Mouse (Mus musculus): Measurements from ENCODE around the gene Fitm1. TPM values are rescaled to one million over a fixed set of nuclear protein-coding genes. Genes with fewer than 3 reads are reported as not detected.
A peak's percentile ranks its signal among the peaks of the same experiment; 100 is the strongest.

Gene Fitm1
- polyA plus RNA-seq, 1 experiment from 2014 or later = 79.4 TPM

DNA sequence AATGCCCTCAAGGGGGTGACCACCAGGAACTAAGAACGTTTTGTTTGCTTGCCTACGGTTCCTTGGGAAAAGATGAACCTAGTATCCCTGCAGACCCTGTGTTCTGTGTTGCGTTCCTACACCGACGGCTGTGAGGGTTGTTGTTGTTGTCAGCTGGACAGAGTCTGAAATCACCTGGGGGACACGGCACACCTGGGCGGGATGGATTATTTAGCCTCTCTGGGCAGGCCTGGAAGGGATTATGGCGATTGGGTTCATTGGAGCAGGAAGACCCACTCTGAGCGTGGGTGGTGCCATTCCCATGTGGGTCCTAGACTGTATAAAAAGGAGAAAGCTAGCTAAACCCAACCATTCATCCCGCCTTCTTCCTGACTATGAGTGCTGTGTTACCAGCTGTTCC lies 13.6 kb upstream of the Fitm1 start:
- ATAC-seq (replicated peaks; ENCODE audit: extremely low read depth, insufficient read depth, low FRiP score) = no peak
- H3K4me3 ChIP-seq (ENCODE audit: low read length) = no peak overlapping the region
- no peak overlapping the region for H3K9ac ChIP-seq (ENCODE audit: low read length)
- no peaks in the 10 kb centered on the region for H3K27me3 ChIP-seq (ENCODE audit: control insufficient read depth, insufficient read depth, low read length)
- WGBS = 84% methylated on average over 10 of the region's 10 CpGs
- peaks cover 10% of the 10 kb centered on the region for H3K4me1 ChIP-seq (ENCODE audit: control insufficient read depth, insufficient read depth, low read length)
- H3K36me3 ChIP-seq (ENCODE audit: control insufficient read depth, insufficient read depth) = peaks cover 35% of the 10 kb centered on the region
- peak overlapping the region; percentile 85; the same call in 1 of the 2 replicates for H3K4me2 ChIP-seq (ENCODE audit: low read depth, low read length)
- no peak overlapping the region for H3K27ac ChIP-seq (ENCODE audit: low read length)
- no peaks in the 10 kb centered on the region for H3K9me3 ChIP-seq (replicated peaks; ENCODE audit: control insufficient read depth, low read length)

DNA sequence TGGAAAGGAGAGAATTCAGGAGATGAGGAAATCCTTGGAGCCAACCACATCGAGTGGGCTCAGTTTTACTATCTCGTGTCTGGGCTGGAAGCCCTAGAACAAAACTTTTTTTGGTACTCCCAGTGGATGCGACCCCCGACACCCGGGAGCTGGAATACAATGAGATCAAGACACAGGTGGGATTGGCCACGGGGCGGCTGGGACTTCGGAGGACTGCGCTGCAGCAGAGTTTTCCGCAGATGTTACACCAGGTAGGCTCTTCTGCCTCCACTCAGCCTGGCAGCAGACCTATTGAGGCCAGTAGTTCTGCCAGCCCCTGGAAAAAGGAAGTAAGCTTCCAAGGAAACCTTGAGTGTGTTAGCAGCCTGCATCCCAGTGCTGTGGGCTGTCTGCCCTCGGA lies 12.2 kb upstream of the Fitm1 start:
- Histone ChIP-seq H3K4me3 (ENCODE audit: low read length) (no peak overlapping the region), H3K36me3 (ENCODE audit: control insufficient read depth, insufficient read depth) (peaks cover 49% of the 10 kb centered on the region), H3K4me1 (ENCODE audit: control insufficient read depth, insufficient read depth, low read length) (peaks cover 10% of the 10 kb centered on the region), H3K27ac (ENCODE audit: low read length) (no peak overlapping the region), H3K27me3 (ENCODE audit: control insufficient read depth, insufficient read depth, low read length) (no peaks in the 10 kb centered on the region), H3K9me3 (replicated peaks; ENCODE audit: control insufficient read depth, low read length) (no peaks in the 10 kb centered on the region), H3K4me2 (ENCODE audit: low read depth, low read length) (no peak overlapping the region), H3K9ac (ENCODE audit: low read length) (no peak overlapping the region)
- no peak for ATAC-seq (replicated peaks; ENCODE audit: extremely low read depth, insufficient read depth, low FRiP score)
- 88% methylated on average over 11 of the region's 11 CpGs for WGBS

DNA sequence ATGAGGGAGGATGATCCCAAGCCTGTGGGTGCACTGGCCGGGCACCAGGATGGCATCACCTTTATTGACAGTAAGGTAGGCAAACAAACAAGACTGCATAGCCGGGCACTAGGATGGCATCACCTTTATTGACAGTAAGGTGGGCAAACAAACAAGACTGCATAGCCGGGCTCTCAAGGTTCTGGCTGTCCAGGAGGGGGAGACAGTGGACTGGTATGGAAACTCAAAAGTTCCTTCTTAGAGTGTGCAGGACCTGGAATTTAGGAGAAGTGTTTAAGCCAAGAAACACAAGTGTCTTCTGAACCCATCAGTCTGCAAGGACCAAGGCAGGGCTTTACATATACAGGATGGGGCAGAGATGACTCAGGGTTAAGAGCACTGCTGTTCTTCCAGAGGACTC lies 9.7 kb upstream of the Fitm1 start:
- WGBS = 80% methylated on average over 3 of the region's 3 CpGs

DNA sequence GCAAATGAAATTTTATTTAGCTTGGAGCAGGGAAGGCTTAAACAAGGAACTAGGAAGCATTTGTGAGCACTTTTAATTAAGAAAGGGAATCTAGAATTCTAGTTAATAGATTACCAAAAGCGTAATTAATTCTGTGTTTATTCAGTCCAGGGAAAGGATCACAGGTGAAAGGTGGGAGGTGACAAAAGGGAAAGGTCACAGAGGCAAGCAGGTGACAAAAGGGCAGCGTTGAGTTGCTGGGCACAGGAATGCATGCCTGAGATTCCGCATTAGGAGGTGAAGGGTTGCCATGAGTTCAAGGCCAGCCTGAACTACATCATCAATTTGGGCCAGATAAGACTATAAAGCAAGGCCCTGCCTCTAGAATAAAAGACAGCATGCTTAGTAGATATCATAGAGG lies 7.9 kb upstream of the Fitm1 start:
- Histone ChIP-seq H3K27ac (ENCODE audit: low read length) (no peak overlapping the region), H3K4me2 (ENCODE audit: low read depth, low read length) (no peak overlapping the region), H3K27me3 (ENCODE audit: control insufficient read depth, insufficient read depth, low read length) (no peaks in the 10 kb centered on the region), H3K9me3 (replicated peaks; ENCODE audit: control insufficient read depth, low read length) (no peaks in the 10 kb centered on the region), H3K4me3 (ENCODE audit: low read length) (no peak overlapping the region), H3K36me3 (ENCODE audit: control insufficient read depth, insufficient read depth) (peaks cover 53% of the 10 kb centered on the region), H3K9ac (ENCODE audit: low read length) (no peak overlapping the region), H3K4me1 (ENCODE audit: control insufficient read depth, insufficient read depth, low read length) (no peaks in the 10 kb centered on the region)
- ATAC-seq (replicated peaks; ENCODE audit: extremely low read depth, insufficient read depth, low FRiP score) = no peak
- WGBS = 82% methylated on average over 3 of the region's 3 CpGs

More for the DNA sequence above, 9.7 kb upstream of the Fitm1 start:
- no peaks in the 10 kb centered on the region for H3K27me3 ChIP-seq (ENCODE audit: control insufficient read depth, insufficient read depth, low read length)
- no peak overlapping the region for H3K27ac ChIP-seq (ENCODE audit: low read length)
- no peak overlapping the region for H3K4me3 ChIP-seq (ENCODE audit: low read length)
- H3K4me2 ChIP-seq (ENCODE audit: low read depth, low read length) = no peak overlapping the region
- no peak for ATAC-seq (replicated peaks; ENCODE audit: extremely low read depth, insufficient read depth, low FRiP score)
- no peaks in the 10 kb centered on the region for H3K9me3 ChIP-seq (replicated peaks; ENCODE audit: control insufficient read depth, low read length)
- peaks cover 8% of the 10 kb centered on the region for H3K4me1 ChIP-seq (ENCODE audit: control insufficient read depth, insufficient read depth, low read length)
- H3K9ac ChIP-seq (ENCODE audit: low read length) = no peak overlapping the region
- H3K36me3 ChIP-seq (ENCODE audit: control insufficient read depth, insufficient read depth) = peaks cover 53% of the 10 kb centered on the region

DNA sequence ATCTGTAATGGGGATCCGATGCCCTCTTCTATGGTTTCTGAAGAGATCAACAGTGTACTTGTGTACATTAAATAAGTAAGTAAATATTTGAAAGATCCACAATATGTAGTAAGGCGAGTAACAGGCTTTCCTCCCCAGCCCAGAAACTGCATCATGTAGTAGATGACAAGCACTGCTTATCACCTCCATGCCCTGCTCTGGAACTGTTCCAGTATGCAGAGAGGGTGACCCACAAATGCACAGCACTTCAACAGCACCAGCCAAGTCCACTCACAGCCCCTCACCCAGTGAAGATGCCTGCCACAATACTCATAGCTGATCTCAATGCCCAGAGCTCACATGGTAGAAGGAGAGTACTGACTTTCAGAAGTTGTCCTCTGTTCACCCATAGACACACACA lies 4.8 kb upstream of the Fitm1 start:
- peaks cover 7% of the 10 kb centered on the region; the same call in 1 of the 2 replicates for H3K4me1 ChIP-seq (ENCODE audit: control insufficient read depth, insufficient read depth, low read length)
- no peak for ATAC-seq (replicated peaks; ENCODE audit: extremely low read depth, insufficient read depth, low FRiP score)
- H3K9me3 ChIP-seq (replicated peaks; ENCODE audit: control insufficient read depth, low read length) = no peaks in the 10 kb centered on the region
- H3K36me3 ChIP-seq (ENCODE audit: control insufficient read depth, insufficient read depth) = peaks cover 30% of the 10 kb centered on the region
- peak overlapping the region; percentile 37; the same call in 1 of the 2 replicates for H3K27ac ChIP-seq (ENCODE audit: low read length)
- H3K4me3 ChIP-seq (ENCODE audit: low read length) = no peak overlapping the region
- no peak overlapping the region for H3K4me2 ChIP-seq (ENCODE audit: low read depth, low read length)
- no peak overlapping the region for H3K9ac ChIP-seq (ENCODE audit: low read length)
- H3K27me3 ChIP-seq (ENCODE audit: control insufficient read depth, insufficient read depth, low read length) = no peaks in the 10 kb centered on the region
- WGBS = 68% methylated on average over 2 of the region's 2 CpGs

DNA sequence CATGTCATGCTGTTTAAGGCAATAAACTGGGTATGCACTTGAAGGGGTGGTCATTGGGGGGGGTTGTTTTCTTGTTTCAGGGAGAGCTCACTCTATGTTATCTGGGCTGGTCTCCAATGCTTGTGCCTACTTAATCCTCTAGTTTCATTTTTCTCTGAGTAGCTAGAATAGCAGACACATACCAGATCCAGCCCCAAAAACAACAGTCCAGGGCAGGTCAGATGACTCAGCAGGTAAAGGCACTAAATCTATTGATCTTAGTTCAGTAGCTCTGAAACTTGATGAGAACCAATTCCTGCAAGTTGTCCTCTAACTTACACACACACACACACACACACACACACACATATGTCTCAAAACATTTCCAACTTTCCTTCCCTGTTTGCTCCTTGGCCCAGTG lies 3.7 kb upstream of the Fitm1 start:
- H3K36me3 ChIP-seq (ENCODE audit: control insufficient read depth, insufficient read depth) = peaks cover 19% of the 10 kb centered on the region
- no peak overlapping the region for H3K27ac ChIP-seq (ENCODE audit: low read length)
- H3K4me1 ChIP-seq (ENCODE audit: control insufficient read depth, insufficient read depth, low read length) = peaks cover 9% of the 10 kb centered on the region
- no peak overlapping the region for H3K9ac ChIP-seq (ENCODE audit: low read length)
- no peak overlapping the region for H3K4me2 ChIP-seq (ENCODE audit: low read depth, low read length)
- no peak for ATAC-seq (replicated peaks; ENCODE audit: extremely low read depth, insufficient read depth, low FRiP score)
- no peak overlapping the region for H3K4me3 ChIP-seq (ENCODE audit: low read length)
- H3K27me3 ChIP-seq (ENCODE audit: control insufficient read depth, insufficient read depth, low read length) = no peaks in the 10 kb centered on the region
- no peaks in the 10 kb centered on the region for H3K9me3 ChIP-seq (replicated peaks; ENCODE audit: control insufficient read depth, low read length)

DNA sequence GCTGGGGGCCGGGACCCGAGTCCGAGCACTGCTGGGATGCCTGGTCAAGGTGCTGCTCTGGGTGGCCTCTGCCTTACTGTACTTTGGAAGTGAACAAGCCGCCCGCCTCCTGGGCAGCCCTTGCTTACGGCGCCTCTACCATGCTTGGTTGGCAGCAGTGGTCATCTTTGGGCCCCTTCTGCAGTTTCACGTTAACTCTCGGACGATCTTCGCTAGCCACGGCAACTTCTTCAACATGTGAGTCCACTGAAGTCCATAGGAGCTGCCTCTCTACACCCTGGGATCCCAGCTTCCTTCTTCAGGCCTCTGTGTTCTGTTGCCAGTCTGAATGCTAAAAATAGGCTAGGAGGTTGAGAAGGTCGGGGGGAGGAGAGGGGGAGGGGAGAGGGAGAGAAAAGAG lies 294 bp downstream of the Fitm1 start:
- peak; percentile 35; the same call in 1 of the 2 replicates for ATAC-seq (replicated peaks; ENCODE audit: extremely low read depth, insufficient read depth, low FRiP score)
- Histone ChIP-seq H3K9me3 (replicated peaks; ENCODE audit: control insufficient read depth, low read length) (no peaks in the 10 kb centered on the region), H3K27me3 (ENCODE audit: control insufficient read depth, insufficient read depth, low read length) (no peaks in the 10 kb centered on the region), H3K36me3 (ENCODE audit: control insufficient read depth, insufficient read depth) (peaks cover 4% of the 10 kb centered on the region; the same call in 1 of the 2 replicates), H3K9ac (ENCODE audit: low read length) (peak overlapping the region; percentile 79), H3K4me3 (ENCODE audit: low read length) (peak overlapping the region; percentile 54), H3K4me2 (ENCODE audit: low read depth, low read length) (peak overlapping the region; percentile 72), H3K27ac (ENCODE audit: low read length) (peak overlapping the region; percentile 99), H3K4me1 (ENCODE audit: control insufficient read depth, insufficient read depth, low read length) (peaks cover 24% of the 10 kb centered on the region)
- 32% methylated on average over 13 of the region's 13 CpGs for WGBS

DNA sequence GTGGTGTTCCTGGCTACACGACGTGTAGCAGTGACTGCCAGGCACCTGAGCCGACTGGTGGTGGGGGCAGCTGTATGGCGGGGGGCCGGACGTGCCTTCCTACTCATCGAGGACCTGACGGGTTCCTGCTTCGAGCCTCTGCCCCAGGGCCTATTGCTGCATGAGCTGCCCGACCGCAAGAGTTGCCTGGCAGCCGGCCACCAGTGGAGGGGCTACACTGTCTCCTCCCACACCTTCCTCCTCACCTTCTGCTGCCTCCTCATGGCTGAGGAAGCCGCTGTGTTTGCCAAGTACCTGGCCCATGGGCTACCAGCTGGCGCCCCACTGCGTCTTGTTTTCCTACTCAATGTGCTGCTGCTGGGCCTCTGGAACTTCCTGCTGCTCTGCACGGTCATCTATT lies 959 bp downstream of the Fitm1 start:
- peak overlapping the region; percentile 79 for H3K9ac ChIP-seq (ENCODE audit: low read length)
- H3K4me3 ChIP-seq (ENCODE audit: low read length) = peak overlapping the region; percentile 54
- peaks cover 8% of the 10 kb centered on the region for H3K36me3 ChIP-seq (ENCODE audit: control insufficient read depth, insufficient read depth)
- no peaks in the 10 kb centered on the region for H3K27me3 ChIP-seq (ENCODE audit: control insufficient read depth, insufficient read depth, low read length)
- WGBS = 57% methylated on average over 16 of the region's 16 CpGs
- peaks cover 24% of the 10 kb centered on the region for H3K4me1 ChIP-seq (ENCODE audit: control insufficient read depth, insufficient read depth, low read length)
- H3K27ac ChIP-seq (ENCODE audit: low read length) = peak overlapping the region; percentile 99
- no peak for ATAC-seq (replicated peaks; ENCODE audit: extremely low read depth, insufficient read depth, low FRiP score)
- H3K4me2 ChIP-seq (ENCODE audit: low read depth, low read length) = peak overlapping the region; percentile 72
- no peaks in the 10 kb centered on the region for H3K9me3 ChIP-seq (replicated peaks; ENCODE audit: control insufficient read depth, low read length)

DNA sequence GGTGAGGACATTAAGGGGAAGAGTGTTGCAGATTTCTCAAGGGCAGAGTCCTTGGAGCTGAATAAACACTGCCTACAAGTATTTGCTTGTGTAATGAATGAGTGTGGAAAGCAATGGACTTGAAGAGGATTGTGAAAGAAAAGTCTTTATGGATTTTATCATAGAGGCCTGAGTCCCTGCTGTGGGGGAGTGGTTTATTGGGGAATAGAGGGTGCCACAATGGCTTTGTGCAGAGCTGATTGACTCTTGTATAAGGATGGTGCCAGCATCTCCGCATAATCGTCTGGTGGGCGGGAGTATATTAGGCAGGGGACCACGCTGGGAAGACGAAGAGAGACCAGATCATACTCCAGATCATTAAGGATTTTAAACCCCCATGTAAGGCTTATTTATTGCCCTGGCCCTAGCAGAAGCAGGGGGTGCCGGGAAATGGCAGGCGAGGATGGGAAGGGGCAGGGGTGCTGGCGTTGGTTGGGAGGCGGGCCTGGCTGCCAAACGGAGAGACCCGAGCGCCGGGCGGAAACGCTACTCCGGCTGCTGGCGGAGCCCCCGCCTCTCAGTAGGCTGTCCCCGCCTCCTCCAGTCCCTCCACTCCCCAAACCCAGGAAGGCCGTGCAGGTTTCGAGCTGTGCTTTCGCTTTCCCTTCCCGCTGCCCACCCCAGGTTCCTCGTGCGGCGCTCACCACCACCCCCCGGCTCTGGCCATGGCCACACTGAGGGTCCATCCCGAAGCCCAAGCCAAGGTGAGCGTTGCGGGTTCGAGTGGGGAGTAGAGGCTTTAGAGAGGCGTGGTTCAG lies 2.7 kb downstream of the Fitm1 start, which contains the start of gene Psme1:
TSS of gene Psme1 (plus strand) at position 253 of the 797 bp plus-strand sequence.
- peaks cover 24% of the 10 kb centered on the region for H3K4me1 ChIP-seq (ENCODE audit: control insufficient read depth, insufficient read depth, low read length)
- H3K4me3 ChIP-seq (ENCODE audit: low read length) = peak within 1 kb of the TSS; percentile 76
- peak within 1 kb of the TSS; percentile 99 for H3K27ac ChIP-seq (ENCODE audit: low read length)
- peaks cover 14% of the 10 kb centered on the region for H3K36me3 ChIP-seq (ENCODE audit: control insufficient read depth, insufficient read depth)
- H3K4me2 ChIP-seq (ENCODE audit: low read depth, low read length) = peak within 1 kb of the TSS; percentile 65
- under 1% methylated on average over 32 of the region's 32 CpGs for WGBS
- H3K9me3 ChIP-seq (replicated peaks; ENCODE audit: control insufficient read depth, low read length) = no peaks in the 10 kb centered on the region
- H3K9ac ChIP-seq (ENCODE audit: low read length) = peak within 1 kb of the TSS; percentile 86
- ATAC-seq (replicated peaks; ENCODE audit: extremely low read depth, insufficient read depth, low FRiP score) = peak; percentile 82
- no peaks in the 10 kb centered on the region for H3K27me3 ChIP-seq (ENCODE audit: control insufficient read depth, insufficient read depth, low read length)
